Mouse (Mus musculus) testis, postnatal 14 days (tissue): Measurements from ENCODE around the gene Coa6.

Source experiments
- DNase-seq: peaks from one replicate; pipeline ENCODE4 v3.0.0; 2021; ENCODE audit warnings: low spot score

The Coa6 gene

DNA sequence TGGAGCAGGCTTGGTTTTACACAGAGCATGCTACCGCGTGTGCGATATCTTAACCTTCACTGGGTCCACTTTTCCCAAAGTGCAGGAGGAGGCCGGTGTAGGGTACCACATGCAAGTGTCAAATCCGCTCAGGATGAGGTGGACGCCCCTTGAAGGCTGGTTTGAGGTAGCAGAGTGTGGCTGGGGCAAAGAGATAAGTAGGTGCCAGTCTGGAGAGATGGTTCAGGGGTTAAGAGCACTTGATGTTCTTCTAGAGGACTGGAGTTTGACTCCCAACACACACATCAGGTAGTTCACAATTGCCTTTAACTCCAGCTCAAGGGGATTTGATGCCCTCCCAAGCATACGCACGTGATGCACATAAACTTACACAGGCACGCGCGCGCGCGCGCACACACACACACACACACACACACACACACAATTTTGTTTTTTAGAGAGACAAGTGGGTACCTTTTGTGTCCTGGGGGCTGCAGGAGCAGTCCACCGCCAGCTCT, 51.5 kb downstream of the Coa6 start:
- no peak for DNase-seq

DNA sequence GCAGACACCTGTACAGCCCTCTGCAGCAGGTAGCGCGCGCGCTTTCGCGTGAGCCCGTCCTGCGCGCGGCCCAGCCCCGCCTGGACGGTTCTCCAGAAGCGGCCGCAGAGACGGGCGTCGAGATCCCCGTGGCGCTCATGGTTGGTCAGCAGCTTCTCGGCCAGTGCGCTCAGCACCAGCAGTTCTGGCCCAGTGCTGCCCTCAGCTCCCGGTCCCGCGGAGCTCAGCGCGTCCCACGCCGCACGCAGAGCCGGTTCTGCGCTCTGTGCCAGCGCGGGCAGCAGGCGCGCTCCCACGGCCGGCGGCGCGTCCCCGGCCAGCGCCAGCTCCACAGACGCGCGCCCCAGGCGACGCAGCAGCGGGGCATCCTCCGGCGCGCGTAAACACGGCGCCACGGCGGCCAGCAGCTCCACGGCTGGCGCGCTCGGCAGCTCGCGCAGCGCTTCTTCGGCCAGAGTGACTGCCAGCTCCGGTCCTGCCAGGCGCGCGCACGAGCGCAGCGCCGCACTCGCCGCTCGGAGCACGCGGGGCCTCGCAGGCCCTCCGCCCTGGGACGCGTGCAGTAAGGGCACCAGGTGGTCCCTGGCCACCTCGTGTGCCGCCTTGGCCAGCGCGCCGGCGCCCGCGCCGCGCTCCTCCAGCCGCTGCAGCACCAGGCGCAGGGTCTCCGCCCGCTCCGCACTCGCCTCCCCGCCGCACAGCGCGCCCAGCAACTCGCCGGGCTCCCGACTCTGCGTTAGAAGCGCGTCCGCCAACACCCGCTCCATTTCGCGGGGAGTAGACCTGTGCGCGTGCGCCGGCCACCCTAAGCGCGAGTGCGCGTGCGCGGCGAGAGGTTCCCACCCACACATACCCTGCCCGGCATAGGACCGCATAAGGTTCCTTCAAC, 52.2 kb downstream of the Coa6 start, which contains the start of gene Tarbp1:
Gene Tarbp1, minus strand, starts transcription at position 767 of the 889 bp plus-strand sequence.
- peak; percentile 85 for DNase-seq
